Mouse (Mus musculus) liver, embryonic 15.5 days (tissue): Measurements from ENCODE around the gene Tmem9. TPM values are rescaled to one million over a fixed set of nuclear protein-coding genes. Genes with fewer than 3 reads are reported as not detected.

ENCODE experiments used
- ATAC-seq: fragments of 200-750 bp; cut with Nextera tagmentation; 2 replicates; pipeline ENCODE4 v1.8.0; 2017; ENCODE audit warnings: moderate number of reproducible peaks, mild to moderate bottlenecking, moderate library complexity; ENCODE audit not compliant: insufficient read depth
- H3K27ac ChIP-seq: fragments of 300-500 bp; sonication (generic); replicated peaks from 2 replicates; pipeline ENCODE4 v1.5.1; 2015; ENCODE audit warnings: mild to moderate bottlenecking, inconsistent platforms
- H3K27me3 ChIP-seq: fragments of 300-500 bp; sonication (generic); 2 replicates; pipeline ENCODE4 v1.6.1; 2015; ENCODE audit warnings: mild to moderate bottlenecking, inconsistent platforms
- H3K36me3 ChIP-seq: fragments of 300-500 bp; sonication (generic); replicated peaks from 2 replicates; pipeline ENCODE4 v1.6.1; 2015; ENCODE audit warnings: moderate library complexity, mild to moderate bottlenecking, inconsistent platforms
- H3K4me1 ChIP-seq: fragments of 300-500 bp; sonication (generic); replicated peaks from 2 replicates; pipeline ENCODE4 v1.6.1; 2015; ENCODE audit warnings: inconsistent platforms
- H3K4me2 ChIP-seq: fragments of 300-500 bp; sonication (generic); 2 replicates; pipeline ENCODE4 v1.6.1; 2015; ENCODE audit warnings: moderate library complexity, mild to moderate bottlenecking, inconsistent platforms
- H3K4me3 ChIP-seq: fragments of 300-500 bp; sonication (generic); replicated peaks from 2 replicates; pipeline ENCODE4 v1.5.1; 2015; ENCODE audit warnings: mild to moderate bottlenecking, inconsistent platforms
- H3K9ac ChIP-seq: fragments of 300-500 bp; sonication (generic); 2 replicates; pipeline ENCODE4 v1.6.1; 2015; ENCODE audit warnings: moderate library complexity, mild to moderate bottlenecking, inconsistent platforms
- H3K9me3 ChIP-seq: fragments of 300-500 bp; sonication (generic); replicated peaks from 2 replicates; pipeline ENCODE4 v1.6.1; 2016; ENCODE audit warnings: inconsistent platforms
- WGBS: fragments of 180-500 bp; shearing (Covaris S2); methylation state at CpG from one replicate; pipeline ENCODE4 v1.1.7; 2015; ENCODE audit warnings: mixed read lengths; ENCODE audit not compliant: insufficient replicate concordance; 5-methylcytosine and 5-hydroxymethylcytosine counted together
- polyA plus RNA-seq: library from polyadenylated mRNA; unstranded; fragments of >200 nt; fragmentation: Nextera tagmentation; extraction: Ambion mirVana; gene quantifications from 2 replicates; pipeline ENCODE4 v1.2.1, GENCODE M21; 2015

Gene Tmem9
- polyA plus RNA-seq, 1 experiment from 2014 or later, result 81.4 TPM

- Histone ChIP-seq H3K27ac (no peak within 1 kb of the TSS), H3K4me3 (no peak within 1 kb of the TSS), H3K4me1 (peaks cover 10% of the 10 kb centered on the region), H3K4me2 (no peak within 1 kb of the TSS), H3K9ac (no peak within 1 kb of the TSS), H3K9me3 (no peaks in the 10 kb centered on the region), H3K27me3 (peaks cover 67% of the 10 kb centered on the region), H3K36me3 (no peaks in the 10 kb centered on the region)
- 40% methylated on average over 11 of the region's 11 CpGs for WGBS
- ATAC-seq, result no peak
Observed at GRCm38 (mm10) chr1:136052547-136052946, 44.6 kb downstream of the Tmem9 start, which contains the start of gene Cacna1s. TSS of gene Cacna1s (plus strand) at chr1:136052750.

- Histone ChIP-seq H3K36me3 (no peaks in the 10 kb centered on the region), H3K4me3 (no peak overlapping the region), H3K27me3 (peaks cover 37% of the 10 kb centered on the region), H3K4me1 (peaks cover 6% of the 10 kb centered on the region), H3K9me3 (no peaks in the 10 kb centered on the region), H3K9ac (no peak overlapping the region), H3K27ac (no peak overlapping the region), H3K4me2 (no peak overlapping the region)
- ATAC-seq, result no peak
- WGBS, result 56% methylated on average over 3 of the region's 3 CpGs
Observed at GRCm38 (mm10) chr1:136055771-136056170, 47.8 kb downstream of the Tmem9 start.

DNA sequence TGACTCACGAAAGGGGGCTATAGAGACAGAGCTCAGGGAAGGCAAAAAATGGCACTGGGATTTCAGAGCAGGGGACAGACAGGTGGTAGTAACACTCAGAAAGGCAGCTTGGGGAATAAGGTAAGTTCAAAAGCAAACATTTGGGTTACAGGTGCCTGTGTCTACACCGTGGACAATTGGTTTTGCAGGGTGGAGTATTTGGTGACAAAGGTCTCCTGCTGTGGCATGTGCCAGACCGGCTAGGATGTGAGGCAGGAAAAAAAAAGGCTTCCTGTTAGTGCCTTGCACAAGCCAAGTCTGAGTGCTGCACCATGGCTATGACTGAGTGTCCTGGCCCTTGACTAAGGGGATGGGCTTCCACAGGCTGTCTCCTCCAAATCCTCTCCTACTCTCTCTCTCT, 50.6 kb downstream of the Tmem9 start:
- Histone ChIP-seq H3K4me3 (no peak overlapping the region), H3K4me2 (no peak overlapping the region), H3K4me1 (no peaks in the 10 kb centered on the region), H3K9ac (no peak overlapping the region), H3K36me3 (no peaks in the 10 kb centered on the region), H3K9me3 (no peaks in the 10 kb centered on the region), H3K27me3 (peaks cover 9% of the 10 kb centered on the region), H3K27ac (no peak overlapping the region)
- 29% methylated on average over 3 of the region's 3 CpGs for WGBS
- no peak for ATAC-seq

DNA sequence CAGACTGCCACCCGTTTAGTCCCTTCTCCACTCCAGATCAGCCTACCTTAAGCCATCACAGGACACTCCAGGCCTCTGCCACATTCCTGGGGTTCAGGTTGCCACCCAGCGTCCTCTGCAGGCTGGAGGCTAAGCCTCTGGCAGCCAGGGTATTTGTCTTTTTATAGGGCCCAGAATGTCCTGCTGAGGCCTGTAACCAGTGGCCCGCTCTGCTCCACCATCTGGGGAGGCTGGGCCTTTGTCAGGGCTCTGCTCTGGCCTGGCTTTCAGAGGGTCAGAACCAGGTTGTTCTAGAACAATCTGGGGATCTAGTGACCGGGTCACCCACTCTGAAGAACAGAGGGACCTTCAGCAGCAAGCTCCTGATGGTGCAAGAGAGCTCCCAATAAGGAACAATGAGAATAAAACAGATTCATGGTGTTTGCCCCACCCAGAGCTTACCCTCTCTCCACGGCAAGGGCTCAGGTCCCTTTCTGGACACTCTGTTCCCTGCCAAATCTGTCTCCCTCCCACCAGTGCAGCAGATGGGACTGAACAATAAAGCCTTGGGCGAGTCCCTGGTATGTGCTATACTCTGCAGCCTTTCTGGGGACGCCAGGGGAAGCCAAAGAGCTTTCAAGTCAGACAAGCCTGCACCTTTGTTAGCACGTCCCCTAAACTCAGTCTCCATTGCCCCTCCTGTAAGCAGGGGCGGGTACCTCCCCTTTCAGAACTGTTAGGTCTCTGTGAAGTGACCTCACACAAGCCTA, 53.3 kb downstream of the Tmem9 start:
- Histone ChIP-seq H3K36me3 (no peaks in the 10 kb centered on the region), H3K4me1 (no peaks in the 10 kb centered on the region), H3K4me3 (no peak overlapping the region), H3K27me3 (peaks cover 3% of the 10 kb centered on the region; the same call in 1 of the 2 replicates), H3K27ac (no peak overlapping the region), H3K9ac (no peak overlapping the region), H3K4me2 (no peak overlapping the region), H3K9me3 (no peaks in the 10 kb centered on the region)
- WGBS, result 47% methylated on average over 9 of the region's 9 CpGs
- no peak for ATAC-seq

DNA sequence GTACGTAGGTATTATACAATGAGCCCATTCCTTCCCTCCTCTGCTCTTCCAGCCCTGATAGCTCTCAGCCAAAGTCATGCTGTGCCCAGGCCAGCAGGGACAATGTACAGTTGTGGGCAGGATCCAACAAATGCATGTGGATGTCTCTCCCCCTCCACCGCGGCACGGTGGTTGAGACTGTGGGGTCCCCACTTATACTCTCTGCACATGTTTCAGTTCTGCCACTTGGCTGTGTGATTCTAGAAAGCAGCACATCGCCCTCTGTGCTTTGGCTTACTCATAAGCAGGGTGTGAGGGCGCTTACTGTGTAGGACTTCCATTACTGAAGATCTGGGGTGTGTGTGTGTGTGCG, 53.8 kb downstream of the Tmem9 start:
- Histone ChIP-seq H3K4me1 (no peaks in the 10 kb centered on the region), H3K4me3 (no peak overlapping the region), H3K9me3 (no peaks in the 10 kb centered on the region), H3K9ac (no peak overlapping the region), H3K27ac (no peak overlapping the region), H3K4me2 (no peak overlapping the region), H3K36me3 (no peaks in the 10 kb centered on the region), H3K27me3 (peaks cover 3% of the 10 kb centered on the region; the same call in 1 of the 2 replicates)
- no peak for ATAC-seq
- 84% methylated on average over 7 of the region's 7 CpGs for WGBS

DNA sequence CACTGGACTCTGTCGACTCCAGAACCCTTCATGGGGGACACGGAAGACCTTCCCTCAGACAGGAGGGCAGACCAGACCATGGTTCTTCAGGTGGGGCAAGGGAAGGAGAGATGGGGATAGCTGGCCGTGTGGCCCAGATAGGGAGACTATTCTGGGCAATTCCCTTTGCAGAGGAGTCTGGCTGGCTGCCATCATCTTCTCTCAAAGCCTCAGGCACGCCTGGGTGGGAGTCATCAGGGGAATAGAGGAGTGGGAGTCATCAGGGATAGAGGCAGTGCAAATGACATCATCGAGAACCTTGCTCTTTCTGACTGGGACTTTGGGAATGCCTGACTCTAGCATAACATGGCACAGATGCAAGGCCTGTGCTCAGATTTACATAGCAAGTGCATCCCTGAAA, 56.0 kb downstream of the Tmem9 start:
- Histone ChIP-seq H3K36me3 (no peaks in the 10 kb centered on the region), H3K4me2 (no peak overlapping the region), H3K4me1 (no peaks in the 10 kb centered on the region), H3K9me3 (no peaks in the 10 kb centered on the region), H3K27ac (no peak overlapping the region), H3K27me3 (peaks cover 12% of the 10 kb centered on the region), H3K4me3 (no peak overlapping the region), H3K9ac (no peak overlapping the region)
- no peak for ATAC-seq
- WGBS, result 45% methylated on average over 5 of the region's 5 CpGs

GRCm38 (mm10) chr1:136066621-136067020, 58.7 kb downstream of the Tmem9 start:
- Histone ChIP-seq H3K4me1 (no peaks in the 10 kb centered on the region), H3K27ac (no peak overlapping the region), H3K4me3 (no peak overlapping the region), H3K9ac (no peak overlapping the region), H3K27me3 (peaks cover 10% of the 10 kb centered on the region), H3K36me3 (no peaks in the 10 kb centered on the region), H3K4me2 (no peak overlapping the region), H3K9me3 (no peaks in the 10 kb centered on the region)
- ATAC-seq, result no peak
- WGBS, result 21% methylated on average over 1 of the region's 1 CpGs

DNA sequence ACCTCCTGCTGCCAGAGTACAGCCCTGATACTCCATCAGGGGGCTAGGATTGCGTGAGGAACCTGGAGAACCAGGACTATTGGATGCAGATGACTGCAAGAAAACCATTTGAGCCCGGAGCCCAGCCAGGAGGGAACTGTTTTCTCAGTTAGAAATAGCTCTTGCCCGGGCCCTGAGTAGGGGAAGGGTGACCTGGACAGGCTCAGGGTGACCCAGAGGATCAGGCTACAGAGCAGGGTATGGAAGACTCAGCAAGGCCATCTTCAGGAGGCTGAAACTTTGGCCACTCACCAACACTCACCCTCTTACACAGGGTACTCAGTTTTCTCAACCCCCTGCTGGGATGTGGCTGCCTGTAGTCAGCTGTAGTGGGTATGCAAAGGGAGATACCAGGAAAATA, 59.6 kb downstream of the Tmem9 start:
- Histone ChIP-seq H3K9me3 (no peaks in the 10 kb centered on the region), H3K36me3 (no peaks in the 10 kb centered on the region), H3K4me1 (no peaks in the 10 kb centered on the region), H3K27ac (no peak overlapping the region), H3K4me3 (no peak overlapping the region), H3K27me3 (peaks cover 10% of the 10 kb centered on the region), H3K4me2 (no peak overlapping the region), H3K9ac (no peak overlapping the region)
- ATAC-seq, result no peak
- 30% methylated on average over 3 of the region's 3 CpGs for WGBS

- Histone ChIP-seq H3K9ac (no peak overlapping the region), H3K27me3 (peaks cover 20% of the 10 kb centered on the region), H3K4me3 (no peak overlapping the region), H3K4me1 (no peaks in the 10 kb centered on the region), H3K9me3 (no peaks in the 10 kb centered on the region), H3K36me3 (no peaks in the 10 kb centered on the region), H3K4me2 (no peak overlapping the region), H3K27ac (no peak overlapping the region)
- ATAC-seq, result no peak
- 6% methylated on average over 3 of the region's 3 CpGs for WGBS
Observed at GRCm38 (mm10) chr1:136076086-136076485, 68.1 kb downstream of the Tmem9 start.

GRCm38 (mm10) chr1:136077656-136078055, 69.7 kb downstream of the Tmem9 start:
- Histone ChIP-seq H3K4me3 (no peak overlapping the region), H3K4me1 (no peaks in the 10 kb centered on the region), H3K27ac (no peak overlapping the region), H3K9ac (no peak overlapping the region), H3K4me2 (no peak overlapping the region), H3K36me3 (no peaks in the 10 kb centered on the region), H3K9me3 (no peaks in the 10 kb centered on the region), H3K27me3 (peaks cover 20% of the 10 kb centered on the region)
- 42% methylated on average over 4 of the region's 4 CpGs for WGBS
- ATAC-seq, result no peak

DNA sequence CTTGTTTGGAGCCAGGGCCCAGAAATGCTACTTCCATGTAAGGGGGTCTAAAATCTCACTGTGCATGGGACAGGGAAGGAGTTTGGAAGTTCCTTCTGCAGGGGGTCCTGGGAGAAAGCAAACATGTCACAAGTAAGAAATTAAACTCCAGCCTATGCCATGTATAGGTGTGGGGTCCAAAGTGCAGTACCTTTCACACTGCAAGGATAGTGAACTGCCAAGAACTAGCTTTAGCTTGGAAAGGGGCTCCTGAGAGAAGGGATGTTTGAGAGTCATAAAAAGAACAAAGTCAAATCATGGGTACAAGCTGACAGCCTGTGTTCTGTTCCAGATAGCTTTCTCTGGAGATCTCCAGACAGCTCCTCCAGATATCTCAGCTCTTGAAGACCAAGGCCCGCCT, 73.2 kb downstream of the Tmem9 start:
- H3K9me3 ChIP-seq, result no peaks in the 10 kb centered on the region
- H3K36me3 ChIP-seq, result no peaks in the 10 kb centered on the region
- no peak for ATAC-seq
- no peak overlapping the region for H3K27ac ChIP-seq
- no peak overlapping the region for H3K4me2 ChIP-seq
- WGBS, result 67% methylated on average over 1 of the region's 1 CpGs
- H3K4me3 ChIP-seq, result no peak overlapping the region
- H3K27me3 ChIP-seq, result peaks cover 11% of the 10 kb centered on the region
- H3K4me1 ChIP-seq, result no peaks in the 10 kb centered on the region
- H3K9ac ChIP-seq, result no peak overlapping the region
